ENCODE assay signal across 12 mouse cellular contexts in genomic region chr2:181119952-181120351, GRCm38 (mm10). TPM values are rescaled to one million over a fixed set of nuclear protein-coding genes. Genes with fewer than 3 reads are reported as not detected.
DNase-seq lines count a peak whose midpoint lies in the region; ATAC-seq and TF ChIP-seq lines count a peak whose summit lies in the region.
"Had no signal": no experiment of that assay in that cellular context is flagged by ENCODE, and none has a peak within 500 bp of the region (broad histone marks: within the 10 kb centered on the region; RNA-seq: fewer than 3 reads in every experiment).

No protein-coding gene starts in this region.

- peak overlapping the region; percentile 68 for H3K27ac ChIP-seq in midbrain, postnatal 0 days (ENCODE audit: low read depth, low read length)

- ATAC-seq in frontal cortex, adult (ENCODE audit: low TSS enrichment), result peak; percentile 89
- no peak for ATAC-seq in midbrain, postnatal 0 days (ENCODE audit: low FRiP score)

- H3K27me3 ChIP-seq in midbrain, postnatal 0 days (ENCODE audit: insufficient read depth, low read length), result no peaks in the 10 kb centered on the region

- H3K9me3 ChIP-seq in midbrain, postnatal 0 days (ENCODE audit: low read length), result no peaks in the 10 kb centered on the region

- DNase-seq in cerebellum, postnatal 14 days, result peak; percentile 60 to 71
- DNase-seq in layer of hippocampus, postnatal 14 days (ENCODE audit: low spot score in 2 of 2), result peak; percentile 46 to 74
- DNase-seq in midbrain, postnatal 0 days (ENCODE audit: low spot score), result no peak
- DNase-seq in testis, postnatal 10 days (ENCODE audit: low spot score), result no peak
- DNase-seq in thymus, postnatal 0 days (ENCODE audit: low spot score), result no peak
- no peak for DNase-seq in lung, postnatal 14 days
- DNase-seq in adrenal gland, postnatal 4 days (ENCODE audit: low spot score in 2 of 2), result no peak
- DNase-seq: kidney, adult 2 months; lung, adult 2 months; thymus, postnatal 4 days had no signal

- H3K9ac ChIP-seq in midbrain, postnatal 0 days (replicated peaks; ENCODE audit: low read length, poor library complexity, severe bottlenecking), result no peak overlapping the region

- TF ChIP-seq CTCF in midbrain, postnatal 0 days (IDR thresholded peaks at IDR 0.05), result no peak

- no peaks in the 10 kb centered on the region for H3K36me3 ChIP-seq in midbrain, postnatal 0 days (ENCODE audit: insufficient read depth, low read length)

- no peak overlapping the region for H3K4me3 ChIP-seq in midbrain, postnatal 0 days (ENCODE audit: low read depth, low read length)

- H3K4me2 ChIP-seq in midbrain, postnatal 0 days (ENCODE audit: low read depth, low read length, poor library complexity, severe bottlenecking), result no peak overlapping the region

- WGBS in midbrain, postnatal 0 days, result 32% methylated on average over 10 of the region's 10 CpGs

- peaks cover 25% of the 10 kb centered on the region for H3K4me1 ChIP-seq in midbrain, postnatal 0 days (ENCODE audit: insufficient read depth, low read length)

RNA-seq across cellular contexts. Expression of gene Kcnq2, which starts 15.1 kb away (rescaled TPM):
- 100 to 1,000 TPM; 228 to 235 TPM for total RNA-seq in layer of hippocampus, postnatal 14 days (2021)
- total RNA-seq in midbrain, postnatal 0 days (2014; rRNA removed), result 134 and 162 TPM in 2 replicates
- 33.8 and 40.6 TPM in 2 replicates for polyA plus RNA-seq in midbrain, postnatal 0 days (2015; fragmentation: Nextera tagmentation; extraction: Ambion mirVana)
- 0.07 and 0.10 TPM in 2 replicates for polyA plus RNA-seq in thymus, postnatal 0 days (2015; fragmentation: Nextera tagmentation; extraction: Ambion mirVana)
- total RNA-seq in adrenal gland, postnatal 4 days (2021), result 10 to 100 TPM; 12.8 to 13.5 TPM

RNA-seq across cellular contexts. Expression of gene Eef1a2, which starts 36.9 kb away (rescaled TPM):
- 100 to 1,000 TPM; 904 to 919 TPM for total RNA-seq in layer of hippocampus, postnatal 14 days (2021)
- total RNA-seq in midbrain, postnatal 0 days (2014; rRNA removed), result 321 and 367 TPM in 2 replicates
- polyA plus RNA-seq in midbrain, postnatal 0 days (2015; fragmentation: Nextera tagmentation; extraction: Ambion mirVana), result 23.1 and 23.3 TPM in 2 replicates
- polyA plus RNA-seq in thymus, postnatal 0 days (2015; fragmentation: Nextera tagmentation; extraction: Ambion mirVana), result not detected in 2 replicates
- total RNA-seq in adrenal gland, postnatal 4 days (2021), result 10 to 100 TPM; 76.3 to 76.6 TPM
- total RNA-seq: MEL had no signal

Comparison
In these comparisons a context has a peak if more than half of its experiments do, and no peak if none do; other contexts are left out.
1. DNase-seq: peak in cerebellum, postnatal 14 days (2 of 2) and layer of hippocampus, postnatal 14 days (2 of 2); none in midbrain, postnatal 0 days (single experiment), testis, postnatal 10 days (single experiment), thymus, postnatal 0 days (single experiment), lung, postnatal 14 days (single experiment) and adrenal gland, postnatal 4 days (0 of 2).